Mouse (Mus musculus): Measurements from ENCODE around the gene Igdcc4. TPM values are rescaled to one million over a fixed set of nuclear protein-coding genes. Genes with fewer than 3 reads are reported as not detected.
A peak's percentile ranks its signal among the peaks of the same experiment; 100 is the strongest.

Igdcc4 gene
- polyA plus RNA-seq, 1 experiment from 2014 or later, result 13.3 TPM

- Histone ChIP-seq H3K36me3 (ENCODE audit: control insufficient read depth, insufficient read depth, low read length) (peaks cover 9% of the 10 kb centered on the region), H3K27ac (ENCODE audit: low read depth, low read length) (no peak overlapping the region), H3K4me3 (ENCODE audit: low read depth, low read length) (no peak overlapping the region), H3K4me2 (no peak overlapping the region), H3K9ac (ENCODE audit: low read length) (no peak overlapping the region), H3K27me3 (ENCODE audit: control insufficient read depth, insufficient read depth, low read length) (no peaks in the 10 kb centered on the region), H3K9me3 (ENCODE audit: control insufficient read depth, low read length) (no peaks in the 10 kb centered on the region), H3K4me1 (ENCODE audit: control insufficient read depth, insufficient read depth, low read length) (no peaks in the 10 kb centered on the region)
- ATAC-seq (ENCODE audit: low FRiP score) (no peak), DNase-seq (ENCODE audit: low spot score, missing footprints) (no peak)
- 86% methylated on average over 7 of the region's 7 CpGs for WGBS
Observed at GRCm38 (mm10) chr9:65084198-65084807, 17.0 kb upstream of the Igdcc4 start.

- no peak for DNase-seq (ENCODE audit: low spot score, missing footprints)
- Histone ChIP-seq H3K27me3 (ENCODE audit: control insufficient read depth, insufficient read depth, low read length) (no peaks in the 10 kb centered on the region), H3K9me3 (ENCODE audit: control insufficient read depth, low read length) (no peaks in the 10 kb centered on the region), H3K27ac (ENCODE audit: low read depth, low read length) (no peak overlapping the region), H3K9ac (ENCODE audit: low read length) (no peak overlapping the region), H3K4me1 (ENCODE audit: control insufficient read depth, insufficient read depth, low read length) (no peaks in the 10 kb centered on the region), H3K4me3 (ENCODE audit: low read depth, low read length) (no peak overlapping the region), H3K4me2 (no peak overlapping the region), H3K36me3 (ENCODE audit: control insufficient read depth, insufficient read depth, low read length) (peaks cover 9% of the 10 kb centered on the region)
- no peak for ATAC-seq (ENCODE audit: low FRiP score)
- 83% methylated on average over 1 of the region's 1 CpGs for WGBS
Observed at GRCm38 (mm10) chr9:65085270-65085669, 16.0 kb upstream of the Igdcc4 start.

DNA sequence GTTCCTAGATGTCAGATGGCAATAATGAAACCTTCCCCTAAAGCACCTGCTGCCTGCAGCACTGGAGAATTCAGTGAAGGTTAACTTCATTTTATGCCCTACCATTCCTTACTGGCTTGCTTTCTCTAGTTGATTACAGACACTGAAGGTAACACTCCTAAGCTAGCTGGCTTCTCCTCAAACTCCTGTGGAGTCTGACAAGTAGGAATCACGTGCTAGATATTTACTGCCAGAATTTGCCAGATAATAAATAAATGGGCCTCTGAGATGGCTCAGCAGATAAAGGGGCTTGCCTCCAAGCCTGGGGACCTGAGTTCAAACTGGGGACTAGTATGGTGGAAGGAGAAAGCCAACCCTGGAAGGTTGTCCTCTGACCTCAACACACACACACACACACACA is 14.5 kb upstream of the Igdcc4 start:
- no peak overlapping the region for H3K27ac ChIP-seq (ENCODE audit: low read depth, low read length)
- ATAC-seq (ENCODE audit: low FRiP score) (no peak), DNase-seq (ENCODE audit: low spot score, missing footprints) (no peak)
- no peak overlapping the region for H3K4me3 ChIP-seq (ENCODE audit: low read depth, low read length)
- peaks cover 9% of the 10 kb centered on the region for H3K36me3 ChIP-seq (ENCODE audit: control insufficient read depth, insufficient read depth, low read length)
- no peak overlapping the region for H3K9ac ChIP-seq (ENCODE audit: low read length)
- H3K9me3 ChIP-seq (ENCODE audit: control insufficient read depth, low read length), result no peaks in the 10 kb centered on the region
- no peaks in the 10 kb centered on the region for H3K27me3 ChIP-seq (ENCODE audit: control insufficient read depth, insufficient read depth, low read length)
- 77% methylated on average over 1 of the region's 1 CpGs for WGBS
- no peaks in the 10 kb centered on the region for H3K4me1 ChIP-seq (ENCODE audit: control insufficient read depth, insufficient read depth, low read length)
- no peak overlapping the region for H3K4me2 ChIP-seq

GRCm38 (mm10) chr9:65087490-65087889 is 13.8 kb upstream of the Igdcc4 start:
- no peaks in the 10 kb centered on the region for H3K4me1 ChIP-seq (ENCODE audit: control insufficient read depth, insufficient read depth, low read length)
- no peak for ATAC-seq (ENCODE audit: low FRiP score)
- H3K9ac ChIP-seq (ENCODE audit: low read length), result no peak overlapping the region
- no peaks in the 10 kb centered on the region for H3K27me3 ChIP-seq (ENCODE audit: control insufficient read depth, insufficient read depth, low read length)
- no peak overlapping the region for H3K4me2 ChIP-seq
- no peak overlapping the region for H3K4me3 ChIP-seq (ENCODE audit: low read depth, low read length)
- H3K27ac ChIP-seq (ENCODE audit: low read depth, low read length), result no peak overlapping the region
- DNase-seq (ENCODE audit: low spot score, missing footprints), result no peak
- 79% methylated on average over 5 of the region's 5 CpGs for WGBS
- no peaks in the 10 kb centered on the region for H3K9me3 ChIP-seq (ENCODE audit: control insufficient read depth, low read length)
- H3K36me3 ChIP-seq (ENCODE audit: control insufficient read depth, insufficient read depth, low read length), result peaks cover 8% of the 10 kb centered on the region

DNA sequence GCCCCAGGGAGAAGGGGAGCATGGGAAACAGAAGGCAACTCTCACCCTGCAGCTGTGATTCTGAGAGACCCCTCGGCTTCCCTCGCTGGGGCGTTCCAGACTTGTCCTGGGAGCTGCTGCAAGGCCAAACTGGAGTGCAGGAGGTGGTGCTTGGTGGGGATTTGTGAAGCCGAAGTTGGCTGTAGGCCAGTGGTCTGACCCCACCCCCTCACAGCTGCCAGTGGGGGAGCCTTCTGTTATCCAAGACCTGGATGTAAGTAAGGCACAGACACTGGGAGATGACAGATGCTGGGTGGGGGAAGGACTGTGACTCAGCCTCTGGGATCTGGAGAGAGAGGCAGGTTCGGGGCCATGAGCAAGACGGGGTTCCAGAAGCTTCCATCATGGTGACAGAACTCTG is 7.0 kb upstream of the Igdcc4 start:
- no peak overlapping the region for H3K27ac ChIP-seq (ENCODE audit: low read depth, low read length)
- peak; percentile 89 for DNase-seq (ENCODE audit: low spot score, missing footprints)
- WGBS, result 43% methylated on average over 6 of the region's 6 CpGs

DNA sequence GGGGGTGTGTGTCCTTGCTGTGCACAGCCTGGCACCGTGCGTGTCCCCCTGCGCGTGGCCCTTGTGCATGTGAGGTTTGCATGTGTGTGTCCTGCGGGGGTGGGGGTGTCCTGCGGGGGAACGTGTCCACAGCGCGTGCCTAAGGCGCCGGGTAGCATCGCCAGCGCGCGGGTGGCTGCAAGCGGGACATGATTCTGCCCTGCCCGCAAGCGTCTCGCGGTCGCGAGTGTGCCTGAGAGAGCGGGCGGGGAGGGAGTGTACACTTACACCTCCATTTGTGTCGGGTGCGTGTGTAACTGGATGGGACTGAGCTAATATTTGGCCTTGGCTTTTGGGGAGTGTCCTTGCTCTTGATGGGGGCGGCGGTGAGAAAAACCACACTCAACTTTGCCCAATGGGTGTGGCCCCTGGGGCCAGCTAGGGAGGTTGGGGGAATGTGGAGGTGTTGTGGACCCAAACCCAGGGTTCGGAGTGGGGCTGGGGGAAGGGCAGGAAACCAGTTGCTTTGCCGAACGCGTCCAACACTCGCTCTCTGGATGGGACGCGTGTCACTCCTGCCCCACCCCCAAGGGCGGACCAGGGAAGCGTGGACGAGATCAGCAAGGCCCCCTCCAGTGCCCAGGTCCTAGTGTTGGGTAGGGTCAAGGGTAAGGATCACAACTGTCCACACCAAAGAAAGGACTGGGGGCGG is 545 bp downstream of the Igdcc4 start:
- peak overlapping the region; percentile 85 for H3K4me3 ChIP-seq (ENCODE audit: low read depth, low read length)
- peak overlapping the region; percentile 100 for H3K4me2 ChIP-seq
- H3K27ac ChIP-seq (ENCODE audit: low read depth, low read length), result peak overlapping the region; percentile 79
- H3K9me3 ChIP-seq (ENCODE audit: control insufficient read depth, low read length), result peaks cover 8% of the 10 kb centered on the region; the same call in 1 of the 2 replicates
- H3K4me1 ChIP-seq (ENCODE audit: control insufficient read depth, insufficient read depth, low read length), result peaks cover 18% of the 10 kb centered on the region
- ATAC-seq (ENCODE audit: low FRiP score), result peak; percentile 85
- DNase-seq (ENCODE audit: low spot score, missing footprints), result peak; percentile 98
- H3K27me3 ChIP-seq (ENCODE audit: control insufficient read depth, insufficient read depth, low read length), result no peaks in the 10 kb centered on the region
- WGBS, result under 1% methylated on average over 39 of the region's 39 CpGs
- H3K36me3 ChIP-seq (ENCODE audit: control insufficient read depth, insufficient read depth, low read length), result no peaks in the 10 kb centered on the region
- peak overlapping the region; percentile 98 for H3K9ac ChIP-seq (ENCODE audit: low read length)

More for the DNA sequence above, 7.0 kb upstream of the Igdcc4 start:
- Histone ChIP-seq H3K4me1 (ENCODE audit: control insufficient read depth, insufficient read depth, low read length) (no peaks in the 10 kb centered on the region), H3K36me3 (ENCODE audit: control insufficient read depth, insufficient read depth, low read length) (no peaks in the 10 kb centered on the region), H3K4me3 (ENCODE audit: low read depth, low read length) (no peak overlapping the region), H3K9me3 (ENCODE audit: control insufficient read depth, low read length) (no peaks in the 10 kb centered on the region), H3K4me2 (no peak overlapping the region), H3K9ac (ENCODE audit: low read length) (no peak overlapping the region), H3K27me3 (ENCODE audit: control insufficient read depth, insufficient read depth, low read length) (no peaks in the 10 kb centered on the region)
- no peak for ATAC-seq (ENCODE audit: low FRiP score)

- DNase-seq (ENCODE audit: low spot score, missing footprints) (no peak), ATAC-seq (ENCODE audit: low FRiP score) (peak; percentile 89)
- peak overlapping the region; percentile 85 for H3K4me3 ChIP-seq (ENCODE audit: low read depth, low read length)
- H3K9ac ChIP-seq (ENCODE audit: low read length), result peak overlapping the region; percentile 98
- H3K27ac ChIP-seq (ENCODE audit: low read depth, low read length), result peak overlapping the region; percentile 79
- H3K27me3 ChIP-seq (ENCODE audit: control insufficient read depth, insufficient read depth, low read length), result no peaks in the 10 kb centered on the region
- peak overlapping the region; percentile 100 for H3K4me2 ChIP-seq
- H3K4me1 ChIP-seq (ENCODE audit: control insufficient read depth, insufficient read depth, low read length), result peaks cover 18% of the 10 kb centered on the region
- H3K9me3 ChIP-seq (ENCODE audit: control insufficient read depth, low read length), result peaks cover 8% of the 10 kb centered on the region; the same call in 1 of the 2 replicates
- H3K36me3 ChIP-seq (ENCODE audit: control insufficient read depth, insufficient read depth, low read length), result no peaks in the 10 kb centered on the region
- WGBS, result under 1% methylated on average over 36 of the region's 36 CpGs
Observed at GRCm38 (mm10) chr9:65102377-65103172, 1.3 kb downstream of the Igdcc4 start.

GRCm38 (mm10) chr9:65103173-65103752 is 2.0 kb downstream of the Igdcc4 start:
- Histone ChIP-seq H3K36me3 (ENCODE audit: control insufficient read depth, insufficient read depth, low read length) (no peaks in the 10 kb centered on the region), H3K4me1 (ENCODE audit: control insufficient read depth, insufficient read depth, low read length) (peaks cover 18% of the 10 kb centered on the region), H3K4me2 (peak overlapping the region; percentile 100), H3K27me3 (ENCODE audit: control insufficient read depth, insufficient read depth, low read length) (no peaks in the 10 kb centered on the region), H3K4me3 (ENCODE audit: low read depth, low read length) (peak overlapping the region; percentile 85), H3K9ac (ENCODE audit: low read length) (peak overlapping the region; percentile 98), H3K9me3 (ENCODE audit: control insufficient read depth, low read length) (peaks cover 8% of the 10 kb centered on the region; the same call in 1 of the 2 replicates), H3K27ac (ENCODE audit: low read depth, low read length) (peak overlapping the region; percentile 79; the same call in 1 of the 2 replicates)
- 17% methylated on average over 8 of the region's 8 CpGs for WGBS
- ATAC-seq (ENCODE audit: low FRiP score) (no peak), DNase-seq (ENCODE audit: low spot score, missing footprints) (peak; percentile 92)
